Mouse (Mus musculus): Measurements from ENCODE around the gene Map2. TPM values are rescaled to one million over a fixed set of nuclear protein-coding genes. Genes with fewer than 3 reads are reported as not detected.

Map2 gene
- total RNA-seq, 1 experiment from 2014 or later, result 3.9 TPM

DNA sequence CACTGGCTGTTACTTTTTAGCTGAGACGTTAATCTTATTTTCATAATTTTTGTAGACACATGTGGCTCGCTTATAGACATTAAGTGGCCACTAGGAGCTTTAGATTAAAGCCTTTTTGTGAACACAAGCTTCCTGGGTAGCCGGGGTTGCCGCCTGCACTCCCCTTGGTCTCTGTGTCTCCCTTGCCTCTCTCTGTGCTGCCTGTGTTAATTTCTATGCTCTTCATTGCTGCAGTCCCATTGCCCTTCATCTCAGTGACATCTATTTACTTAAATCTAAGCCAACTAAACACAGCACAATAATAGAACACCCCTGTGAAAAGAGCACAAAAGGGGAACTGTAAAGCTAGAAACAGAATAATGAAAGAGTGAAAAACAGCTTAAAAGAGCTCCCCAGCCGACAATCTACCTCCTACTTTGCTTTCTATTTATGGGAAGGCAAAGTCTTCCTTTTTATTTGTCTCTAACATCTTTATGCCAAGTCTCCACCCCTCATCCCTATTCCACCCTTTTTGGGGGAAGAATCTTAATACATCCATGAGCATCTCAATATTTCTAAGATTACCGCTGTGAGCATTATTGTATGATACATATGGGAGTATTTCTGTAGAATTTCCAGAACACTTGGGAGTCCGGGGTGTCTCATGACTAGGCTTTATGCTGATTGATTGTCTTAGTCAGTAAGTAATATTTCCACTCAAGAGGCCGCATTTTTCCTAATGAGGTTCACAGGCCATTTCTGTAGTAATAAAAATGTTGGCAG, 173.5 kb downstream of the Map2 start:
- no peak for ATAC-seq (replicated peaks in 1 of 2; ENCODE audit: insufficient read depth in 1 of 2, low FRiP score in 2 of 2, low TSS enrichment in 1 of 2, low read depth in 1 of 2, poor library complexity in 2 of 2, severe bottlenecking in 2 of 2)

DNA sequence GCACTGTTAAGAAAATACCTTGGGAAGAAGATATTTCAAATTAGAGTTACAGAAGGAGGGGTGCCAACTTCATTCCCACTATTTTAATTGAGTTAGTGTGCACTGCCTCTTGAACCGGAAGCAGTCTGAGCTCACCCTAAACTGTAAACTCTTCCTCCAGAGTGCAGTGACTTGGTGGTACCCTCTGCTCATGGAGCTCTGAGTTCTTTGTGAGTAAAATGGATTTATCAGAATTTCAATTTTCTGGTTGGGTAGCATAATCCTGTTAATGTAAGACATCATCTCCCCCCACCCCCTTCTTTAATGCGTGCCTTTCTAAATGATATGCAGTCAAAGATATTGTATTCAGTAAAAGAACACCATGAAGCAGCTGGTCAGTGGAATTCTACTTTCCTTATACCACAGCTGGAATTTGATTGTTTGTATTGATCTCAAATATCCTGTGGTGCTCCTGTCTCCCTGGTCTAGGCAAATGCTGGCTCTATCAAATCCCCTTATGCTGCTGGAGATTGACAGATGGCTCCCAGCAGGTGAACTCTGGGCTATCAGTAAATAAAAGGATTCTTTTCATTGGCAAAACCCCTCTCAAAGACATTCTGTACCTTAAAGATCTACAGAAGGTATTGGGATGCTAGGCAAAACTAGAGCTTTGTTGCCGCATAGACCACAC, 174.2 kb downstream of the Map2 start:
- ATAC-seq (replicated peaks in 1 of 2; ENCODE audit: insufficient read depth in 1 of 2, low FRiP score in 2 of 2, low TSS enrichment in 1 of 2, low read depth in 1 of 2, poor library complexity in 2 of 2, severe bottlenecking in 2 of 2), result no peak

DNA sequence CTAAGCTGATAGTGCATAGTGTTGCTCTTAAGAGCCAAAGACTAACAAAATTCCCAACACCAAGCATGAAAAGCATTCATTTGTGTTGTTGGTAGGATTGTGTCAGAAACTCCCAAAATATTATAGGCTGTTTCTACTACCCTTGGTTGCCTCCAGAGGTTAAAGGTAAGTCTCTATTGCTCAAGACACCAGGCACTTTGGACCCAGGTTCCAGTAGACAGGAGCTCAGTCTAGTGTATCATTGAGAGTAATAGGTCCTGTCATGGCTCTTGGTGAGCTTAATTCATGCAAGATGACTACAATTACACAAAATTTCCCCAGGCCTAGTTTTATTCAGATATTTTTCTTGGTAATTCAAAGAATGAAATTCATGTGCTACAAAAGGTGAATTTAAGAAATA, 176.3 kb downstream of the Map2 start:
- no peak for ATAC-seq (replicated peaks in 1 of 2; ENCODE audit: insufficient read depth in 1 of 2, low FRiP score in 2 of 2, low TSS enrichment in 1 of 2, low read depth in 1 of 2, poor library complexity in 2 of 2, severe bottlenecking in 2 of 2)

DNA sequence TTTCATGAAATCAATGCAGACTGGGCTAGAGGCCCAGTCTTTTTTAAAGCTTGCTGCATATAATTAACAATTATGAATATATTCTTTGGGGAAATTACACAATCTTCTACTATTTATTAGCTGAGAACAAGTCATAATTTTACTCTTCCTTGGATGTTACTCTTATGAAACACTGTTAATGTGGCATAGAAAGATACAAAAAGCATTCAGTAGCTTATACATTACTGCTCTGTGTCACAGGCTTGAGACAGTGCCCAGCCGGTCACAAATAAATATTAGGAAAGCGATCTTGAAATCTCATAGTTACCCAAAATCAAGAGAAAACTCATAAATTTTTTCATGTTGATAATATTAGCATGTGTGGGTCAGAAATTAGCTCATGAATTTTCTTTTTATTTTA, 186.7 kb downstream of the Map2 start:
- no peak for ATAC-seq (replicated peaks in 1 of 2; ENCODE audit: insufficient read depth in 1 of 2, low FRiP score in 2 of 2, low TSS enrichment in 1 of 2, low read depth in 1 of 2, poor library complexity in 2 of 2, severe bottlenecking in 2 of 2)

DNA sequence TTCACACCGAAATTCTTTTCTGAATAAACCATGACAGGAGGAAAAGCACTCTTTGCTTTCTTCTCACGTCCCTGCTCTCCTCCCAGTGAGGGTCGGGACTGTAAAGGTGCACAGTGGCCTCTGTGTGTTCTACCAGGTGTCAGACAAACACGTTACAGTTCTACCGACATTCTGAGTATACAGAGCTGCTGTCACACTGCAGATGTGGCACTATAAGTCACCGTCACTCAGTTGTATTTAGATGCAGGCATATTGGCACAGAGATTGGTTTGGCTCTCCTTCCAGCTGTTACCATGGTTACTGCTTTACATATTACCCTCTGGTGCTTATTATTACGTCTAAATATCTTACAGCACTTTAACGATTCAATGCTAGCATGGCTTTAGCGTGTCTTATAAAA, 188.2 kb downstream of the Map2 start:
- ATAC-seq (replicated peaks in 1 of 2; ENCODE audit: insufficient read depth in 1 of 2, low FRiP score in 2 of 2, low TSS enrichment in 1 of 2, low read depth in 1 of 2, poor library complexity in 2 of 2, severe bottlenecking in 2 of 2), result no peak

DNA sequence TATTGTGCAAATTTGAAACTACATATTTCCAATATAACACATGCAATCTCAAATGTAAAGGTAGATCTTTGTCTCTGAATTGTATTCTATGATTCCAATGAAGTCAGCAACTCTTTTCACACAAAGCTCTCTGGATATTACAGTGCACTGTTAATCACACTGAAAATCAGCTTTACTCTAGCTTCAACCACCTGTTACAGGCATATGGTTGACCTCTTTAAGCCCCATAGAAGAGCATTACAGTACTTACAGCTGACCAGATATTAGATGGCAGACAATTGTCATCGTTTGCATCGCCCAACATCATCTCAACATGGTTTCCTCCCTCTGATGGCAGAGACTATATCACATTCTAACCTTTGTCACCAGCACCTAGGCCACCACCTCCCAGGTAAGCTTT, 189.3 kb downstream of the Map2 start:
- no peak for ATAC-seq (replicated peaks in 1 of 2; ENCODE audit: insufficient read depth in 1 of 2, low FRiP score in 2 of 2, low TSS enrichment in 1 of 2, low read depth in 1 of 2, poor library complexity in 2 of 2, severe bottlenecking in 2 of 2)

DNA sequence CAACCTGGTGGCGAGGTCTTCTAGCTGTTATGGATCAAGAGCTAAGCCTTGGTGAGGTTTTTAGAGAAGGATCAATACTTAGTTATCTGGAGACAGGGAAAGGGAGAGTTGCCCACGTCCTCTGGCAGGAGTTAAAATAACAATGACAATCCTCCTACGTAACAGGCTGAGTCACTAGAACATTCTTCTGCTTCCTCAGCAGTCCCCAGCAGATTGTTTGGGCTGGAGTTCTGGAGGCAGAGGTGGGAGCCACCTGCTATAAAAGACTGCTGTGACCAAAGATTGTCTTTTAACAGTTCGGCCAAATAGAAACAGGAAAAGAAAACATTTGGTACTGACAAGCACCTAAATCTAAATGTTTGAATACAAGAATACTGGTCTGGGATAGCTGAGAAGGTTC, 190.5 kb downstream of the Map2 start:
- no peak for ATAC-seq (replicated peaks in 1 of 2; ENCODE audit: insufficient read depth in 1 of 2, low FRiP score in 2 of 2, low TSS enrichment in 1 of 2, low read depth in 1 of 2, poor library complexity in 2 of 2, severe bottlenecking in 2 of 2)

DNA sequence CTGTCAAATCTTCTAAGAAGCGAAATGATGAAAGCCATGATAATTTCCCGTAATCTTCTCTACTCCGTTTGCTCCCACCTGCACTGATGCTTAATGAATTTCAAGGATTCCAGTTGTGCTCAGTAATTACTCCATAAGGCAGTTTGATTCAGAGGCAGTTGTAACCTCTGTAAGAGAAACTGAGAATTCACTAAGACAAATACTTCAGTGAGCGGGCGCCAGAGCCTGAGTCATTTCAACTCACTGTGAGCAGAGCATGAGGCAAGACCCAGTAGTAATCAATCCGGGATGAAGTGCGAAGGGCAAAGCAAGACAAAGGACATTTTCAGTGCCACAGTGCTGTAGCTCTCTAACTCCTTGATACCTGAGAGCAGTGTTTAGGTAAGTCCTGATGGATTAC, 194.4 kb downstream of the Map2 start:
- no peak for ATAC-seq (replicated peaks in 1 of 2; ENCODE audit: insufficient read depth in 1 of 2, low FRiP score in 2 of 2, low TSS enrichment in 1 of 2, low read depth in 1 of 2, poor library complexity in 2 of 2, severe bottlenecking in 2 of 2)

DNA sequence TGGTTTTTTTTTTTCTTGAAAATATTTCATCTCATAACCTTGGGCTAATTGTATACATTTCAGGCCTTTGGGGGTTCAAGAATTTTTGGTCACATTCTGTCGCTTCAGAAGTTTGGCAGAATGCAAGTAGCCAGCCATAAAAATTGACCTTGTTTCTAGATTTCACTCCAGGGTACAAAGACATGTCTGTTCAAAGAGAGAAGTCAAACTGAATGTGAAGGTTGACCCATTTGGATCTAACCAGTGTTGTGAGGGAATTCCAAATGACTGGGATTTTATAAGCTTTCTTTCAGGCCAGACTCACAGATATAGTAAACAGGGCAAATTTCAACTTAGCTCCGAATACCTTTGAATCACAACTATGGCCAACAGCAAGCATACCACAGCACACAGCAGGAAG, 196.3 kb downstream of the Map2 start:
- ATAC-seq (replicated peaks in 1 of 2; ENCODE audit: insufficient read depth in 1 of 2, low FRiP score in 2 of 2, low TSS enrichment in 1 of 2, low read depth in 1 of 2, poor library complexity in 2 of 2, severe bottlenecking in 2 of 2), result no peak

DNA sequence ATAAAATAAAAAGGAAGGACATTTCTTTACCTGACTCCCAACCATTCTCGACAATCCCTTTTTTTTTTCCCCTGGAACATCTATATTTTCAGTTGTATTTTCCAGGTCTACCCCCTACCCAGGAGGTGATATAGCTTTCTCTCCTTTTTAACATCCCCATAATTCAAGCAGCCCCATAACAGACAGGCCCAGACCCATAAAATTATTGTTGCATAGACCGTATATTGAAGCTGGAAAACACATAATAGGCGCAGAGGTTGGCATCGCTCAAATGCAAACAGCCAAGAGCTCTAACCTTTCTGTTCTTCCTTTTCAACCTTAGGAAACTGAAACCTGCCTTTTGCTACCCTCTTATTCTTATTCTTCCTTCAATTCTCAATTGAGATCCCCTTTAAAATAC, 211.2 kb downstream of the Map2 start:
- no peak for ATAC-seq (replicated peaks in 1 of 2; ENCODE audit: insufficient read depth in 1 of 2, low FRiP score in 2 of 2, low TSS enrichment in 1 of 2, low read depth in 1 of 2, poor library complexity in 2 of 2, severe bottlenecking in 2 of 2)

DNA sequence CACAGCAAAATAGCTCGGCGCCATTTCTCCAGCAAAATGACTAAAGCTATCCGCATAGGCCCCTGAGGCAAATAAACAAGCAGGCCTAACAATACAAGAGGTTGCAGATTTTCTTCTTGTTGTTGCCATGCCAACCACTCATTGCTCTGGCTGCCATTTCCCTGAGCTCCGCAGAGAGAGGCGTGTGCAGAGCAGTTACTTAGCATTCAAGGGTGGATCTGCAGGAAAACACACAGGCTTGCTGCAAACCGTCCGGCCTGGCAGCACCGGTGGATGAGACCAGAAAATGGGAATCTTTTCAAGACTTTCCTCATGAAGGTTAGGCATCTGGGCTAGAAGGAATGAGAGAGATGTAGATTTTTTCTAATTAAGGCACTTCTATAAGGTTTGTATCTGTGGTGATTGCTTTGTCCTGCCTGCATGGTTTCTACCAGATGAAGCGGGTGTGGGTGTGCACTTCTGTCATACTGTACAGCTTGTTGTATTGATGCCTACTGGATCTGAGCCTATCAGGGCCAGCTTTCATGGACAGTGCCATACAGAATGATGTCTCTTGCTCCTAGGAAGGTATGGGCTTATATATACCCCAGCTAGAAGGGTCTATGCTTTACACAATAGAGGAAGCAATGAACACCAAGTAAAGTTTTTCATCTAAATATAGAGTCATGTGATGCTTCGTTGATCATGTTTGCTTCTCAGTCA, 211.8 kb downstream of the Map2 start:
- no peak for ATAC-seq (replicated peaks in 1 of 2; ENCODE audit: insufficient read depth in 1 of 2, low FRiP score in 2 of 2, low TSS enrichment in 1 of 2, low read depth in 1 of 2, poor library complexity in 2 of 2, severe bottlenecking in 2 of 2)

DNA sequence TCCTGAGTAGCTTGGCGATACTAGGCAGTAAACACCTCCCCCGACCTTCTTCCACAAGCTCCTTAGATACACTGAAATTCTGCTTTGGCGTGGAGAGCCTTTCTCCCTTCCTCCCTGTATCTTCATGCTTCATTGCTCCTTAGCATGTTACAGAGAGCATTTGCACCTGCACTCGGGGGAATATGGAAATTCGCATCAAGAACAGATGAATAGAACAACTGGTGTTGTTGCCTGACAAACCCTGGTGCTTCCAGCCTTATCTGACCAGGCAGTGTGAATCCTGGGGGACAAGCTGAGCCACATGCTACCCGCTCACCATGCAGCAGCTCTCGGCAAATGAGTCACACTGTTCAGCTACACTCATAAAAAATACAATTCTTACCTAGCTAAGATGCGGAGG, 213.5 kb downstream of the Map2 start:
- no peak for ATAC-seq (replicated peaks in 1 of 2; ENCODE audit: insufficient read depth in 1 of 2, low FRiP score in 2 of 2, low TSS enrichment in 1 of 2, low read depth in 1 of 2, poor library complexity in 2 of 2, severe bottlenecking in 2 of 2)

DNA sequence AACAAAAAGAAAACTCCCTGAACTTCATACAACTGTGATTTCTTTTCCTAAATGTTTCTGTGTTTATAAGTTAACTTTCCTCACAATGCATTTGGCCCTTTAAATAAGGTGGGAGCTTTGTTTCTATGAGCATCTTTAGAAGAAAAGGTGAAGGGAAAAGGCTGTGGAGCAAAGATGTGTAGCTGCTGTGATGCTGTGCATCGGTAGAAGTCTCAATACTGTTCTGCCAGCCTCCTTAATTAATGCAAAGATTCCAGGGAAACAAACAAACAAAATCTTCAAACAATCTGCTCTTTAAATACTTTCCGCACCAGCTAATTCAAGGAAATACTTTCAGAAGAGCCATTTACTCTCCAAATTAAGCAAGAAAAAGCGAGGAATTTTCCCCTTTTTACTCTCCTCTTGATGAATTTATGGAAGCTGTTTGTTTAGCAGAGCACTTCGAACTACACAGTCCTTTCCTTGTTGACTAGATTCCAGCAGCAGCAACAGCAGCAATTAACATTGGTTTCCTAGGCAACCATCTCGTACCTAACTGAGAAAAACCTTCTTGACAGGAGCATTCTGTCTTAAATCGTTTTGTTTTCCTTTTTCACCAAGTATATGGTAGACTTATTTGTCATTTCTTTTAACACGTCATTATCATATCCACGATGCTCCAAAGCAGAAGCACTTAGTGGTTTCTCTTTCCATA, 220.0 kb downstream of the Map2 start:
- no peak for ATAC-seq (replicated peaks in 1 of 2; ENCODE audit: insufficient read depth in 1 of 2, low FRiP score in 2 of 2, low TSS enrichment in 1 of 2, low read depth in 1 of 2, poor library complexity in 2 of 2, severe bottlenecking in 2 of 2)

DNA sequence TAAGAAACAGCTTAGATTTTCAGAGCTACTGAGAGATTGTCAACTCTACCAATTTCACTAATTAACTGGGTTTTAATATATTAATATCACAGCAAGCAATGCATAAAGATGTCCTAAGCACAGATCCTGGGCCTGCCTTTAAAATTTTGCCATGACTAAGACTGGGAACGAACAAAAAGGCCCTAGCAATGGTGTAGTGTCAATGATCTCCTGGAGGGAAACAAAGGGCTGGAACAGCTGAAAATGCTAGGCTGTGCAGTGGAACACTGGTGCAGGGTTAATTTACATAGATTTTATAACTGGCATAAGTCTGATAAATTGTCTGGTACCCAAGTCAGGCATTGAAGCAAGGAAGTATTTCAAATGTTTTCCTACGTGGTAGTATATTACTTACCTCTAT, 220.8 kb downstream of the Map2 start:
- no peak for ATAC-seq (replicated peaks in 1 of 2; ENCODE audit: insufficient read depth in 1 of 2, low FRiP score in 2 of 2, low TSS enrichment in 1 of 2, low read depth in 1 of 2, poor library complexity in 2 of 2, severe bottlenecking in 2 of 2)

DNA sequence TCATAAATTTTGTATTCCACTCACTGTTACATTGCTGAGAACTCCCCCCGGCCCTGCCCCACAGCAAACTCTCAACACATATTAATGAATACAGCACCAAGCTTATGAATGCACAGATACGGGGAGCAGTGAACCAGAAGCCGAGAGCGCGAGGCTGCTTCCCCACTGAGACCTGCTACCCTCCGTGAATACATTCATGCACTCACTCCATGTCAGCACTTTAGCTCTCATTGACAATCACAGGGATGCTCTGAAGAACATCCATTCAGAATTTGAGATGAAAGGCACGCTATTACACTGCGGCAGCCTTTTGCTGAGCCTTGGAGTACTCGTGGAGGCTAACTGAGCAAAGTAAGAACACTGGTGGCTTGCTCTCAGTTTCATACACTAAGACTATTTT, 226.8 kb downstream of the Map2 start:
- no peak for ATAC-seq (replicated peaks in 1 of 2; ENCODE audit: insufficient read depth in 1 of 2, low FRiP score in 2 of 2, low TSS enrichment in 1 of 2, low read depth in 1 of 2, poor library complexity in 2 of 2, severe bottlenecking in 2 of 2)

DNA sequence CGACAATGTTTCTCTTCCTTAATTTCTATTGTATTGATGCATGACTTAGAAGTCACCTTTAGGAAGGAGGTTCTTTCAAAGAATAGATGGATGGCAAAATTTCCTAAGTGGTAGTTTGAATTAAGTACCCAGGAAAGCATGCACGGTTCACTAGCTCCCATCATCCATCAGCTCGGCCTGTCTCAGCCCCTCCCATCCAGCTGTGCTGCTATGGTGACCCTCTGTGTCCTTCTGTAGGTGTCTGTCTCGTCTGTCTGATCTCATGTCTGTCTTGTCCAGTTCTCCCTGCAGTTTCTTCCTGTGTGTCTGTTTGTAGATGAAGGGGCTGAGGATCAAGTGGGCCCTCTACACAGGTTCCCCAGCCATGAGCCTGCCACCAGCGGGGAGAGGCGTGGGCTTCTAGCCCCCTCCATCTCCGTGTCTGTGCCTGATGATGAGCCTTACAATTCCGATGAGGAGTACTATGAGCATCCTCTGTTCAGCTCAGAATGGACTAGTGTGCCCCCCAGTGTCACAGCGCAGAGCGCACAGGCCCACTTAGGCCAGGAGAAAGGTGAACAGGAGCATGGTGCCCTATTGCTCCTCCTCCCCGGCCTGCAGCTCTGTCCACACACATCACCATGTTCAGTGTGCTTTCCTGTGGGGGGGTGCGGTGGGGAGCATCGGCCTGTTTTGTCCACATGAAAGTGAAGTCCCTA, 232.3 kb downstream of the Map2 start:
- no peak for ATAC-seq (replicated peaks in 1 of 2; ENCODE audit: insufficient read depth in 1 of 2, low FRiP score in 2 of 2, low TSS enrichment in 1 of 2, low read depth in 1 of 2, poor library complexity in 2 of 2, severe bottlenecking in 2 of 2)

DNA sequence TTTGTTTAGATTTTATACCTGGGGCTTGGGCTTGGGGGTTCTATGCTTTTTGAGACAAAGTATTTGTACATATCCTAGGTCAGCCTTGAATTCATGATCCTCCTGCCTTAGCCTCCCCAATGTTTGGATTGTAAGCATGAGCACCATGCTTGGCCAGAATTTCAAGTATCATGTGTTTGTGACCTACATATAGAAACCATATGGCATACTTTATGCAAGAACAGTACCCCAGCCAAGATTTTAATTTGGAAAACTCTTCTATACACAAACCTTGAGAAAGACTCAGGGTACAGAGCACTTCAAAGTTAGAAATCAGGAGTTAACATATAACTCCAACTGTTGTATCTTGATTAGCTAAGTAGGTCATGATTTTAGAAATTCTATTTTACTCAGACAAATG, 243.3 kb downstream of the Map2 start:
- no peak for ATAC-seq (replicated peaks in 1 of 2; ENCODE audit: insufficient read depth in 1 of 2, low FRiP score in 2 of 2, low TSS enrichment in 1 of 2, low read depth in 1 of 2, poor library complexity in 2 of 2, severe bottlenecking in 2 of 2)

All from hematopoietic stem cell, adult 5-6 weeks (primary cell).